Mouse (Mus musculus) brain, embryonic 14.5 days (tissue): ENCODE data around the gene Gprasp2. TPM values are rescaled to one million over a fixed set of nuclear protein-coding genes. Genes with fewer than 3 reads are reported as not detected.
"Not testable (repeated sequence)": the region's sequence is repeated elsewhere in the genome, so short reads cannot be mapped to it uniquely, and the experiment has no call there.

ENCODE experiments used
- DNase-seq: peaks from one replicate; pipeline ENCODE4 v3.0.0-alpha.2; 2011; ENCODE audit warnings: low read depth
- CTCF ChIP-seq: fragments of 200-500 bp; IDR thresholded peaks from 2 replicates; pipeline ENCODE4 v1.5.1; 2012; ENCODE audit warnings: inconsistent platforms, mild to moderate bottlenecking, moderate library complexity, borderline replicate concordance; ENCODE audit not compliant: insufficient read depth, insufficient read length; ENCODE audit errors: extremely low read depth
- POLR2A ChIP-seq: fragments of 200-500 bp; IDR thresholded peaks from 2 replicates; pipeline ENCODE4 v1.6.1; 2012; ENCODE audit warnings: mild to moderate bottlenecking, inconsistent platforms, borderline replicate concordance; ENCODE audit not compliant: poor library complexity, insufficient read depth, insufficient read length, severe bottlenecking; ENCODE audit errors: extremely low read depth
- polyA plus RNA-seq: library from polyadenylated mRNA; depleted of rRNA; stranded (reverse); fragments of >200 nt; gene quantifications from 2 replicates; pipeline ENCODE4 v1.2.3, GENCODE M21; 2012; rRNA removed

Gene Gprasp2
- polyA plus RNA-seq, result 133 and 134 TPM in 2 replicates

GRCm38 (mm10) chrX:135838521-135839360 is at the start of gene Gprasp2:
Gprasp2 (plus strand) TSS chrX:135839034.
- DNase-seq, result peak; percentile 83

DNA sequence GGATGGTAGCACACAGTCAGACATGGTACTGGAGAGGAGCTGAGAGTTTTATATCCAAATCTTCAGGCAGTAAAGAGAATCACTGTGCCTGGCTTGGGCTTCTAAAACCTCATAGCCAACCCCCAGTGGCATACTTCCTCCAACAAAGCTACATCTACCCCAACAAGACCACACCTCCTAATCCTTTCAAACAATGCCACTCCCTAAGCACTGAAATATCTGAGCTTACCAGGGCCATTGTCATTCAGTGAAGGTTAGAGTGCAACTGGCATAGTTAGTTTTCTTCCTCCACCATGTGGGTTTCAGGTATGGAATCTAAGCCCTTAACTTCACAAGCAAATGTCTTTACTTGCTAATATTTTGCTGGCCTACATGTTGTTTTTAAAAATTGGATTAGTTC is 47.3 kb upstream of the Gprasp2 start:
- no peak for TF ChIP-seq POLR2A
- TF ChIP-seq CTCF, result no peak
- DNase-seq, result no peak

DNA sequence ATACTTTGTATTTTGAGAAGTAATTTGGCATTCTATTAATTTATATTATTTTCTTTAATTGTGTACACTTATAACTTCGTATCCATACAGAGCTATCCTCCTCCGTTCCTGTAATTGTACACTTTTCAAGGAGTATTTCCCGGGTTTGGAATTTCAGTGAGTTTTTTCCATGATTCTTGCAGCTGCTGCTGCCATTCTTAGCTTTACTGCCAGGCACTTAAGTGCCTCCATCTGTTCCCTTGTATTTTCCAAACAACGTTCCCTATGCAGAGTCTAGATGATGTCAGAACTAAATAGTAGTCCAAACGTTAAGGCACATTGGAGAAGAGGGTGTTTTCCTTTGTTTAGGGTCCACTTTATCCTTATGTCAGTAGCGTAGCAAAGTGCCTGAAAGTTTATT is 46.5 kb upstream of the Gprasp2 start:
- peak; percentile 46 for DNase-seq
- no peak for TF ChIP-seq POLR2A

GRCm38 (mm10) chrX:135795591-135796304 is 43.1 kb upstream of the Gprasp2 start:
- DNase-seq, result peak; percentile 94
- 0 out of 2 replicates have a peak, but pooled peaks have one; percentile 9 for TF ChIP-seq POLR2A

- DNase-seq, result peak; percentile 19
Measured at GRCm38 (mm10) chrX:135796305-135797211, 42.3 kb upstream of the Gprasp2 start.

DNA sequence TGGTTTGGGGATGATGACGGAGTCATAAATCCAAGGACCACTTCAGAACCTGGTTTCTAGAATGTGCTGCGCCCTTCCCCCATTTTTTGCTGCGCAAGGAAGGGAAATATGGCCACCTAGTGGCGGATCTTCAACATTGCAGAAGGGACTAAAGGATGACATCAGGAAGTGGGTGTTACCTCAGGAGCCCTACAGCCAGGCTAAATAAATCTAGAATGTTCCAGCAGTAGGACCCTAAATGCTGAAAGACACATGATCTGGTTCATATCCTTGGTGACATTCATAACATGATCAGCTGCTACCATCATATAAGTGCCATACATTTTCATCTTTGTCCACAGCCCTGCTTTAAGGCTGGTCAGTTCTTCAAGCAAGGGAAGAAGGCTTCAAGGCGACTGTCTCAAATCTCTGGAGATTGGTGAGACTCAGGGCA is 41.6 kb upstream of the Gprasp2 start, which contains the start of gene Bhlhb9:
Bhlhb9 (plus strand) TSS at position 383 of the 433 bp plus-strand sequence.
- peak; percentile 86 for DNase-seq
- peak; percentile 46; the same call in 1 of the 2 replicates for TF ChIP-seq CTCF

More at GRCm38 (mm10) chrX:135796305-135797211, 42.3 kb upstream of the Gprasp2 start:
- 0 out of 2 replicates have a peak, but pooled peaks have one; percentile 1 for TF ChIP-seq POLR2A

- no peak for TF ChIP-seq CTCF
- TF ChIP-seq POLR2A, result no peak
- no peak for DNase-seq
Measured at GRCm38 (mm10) chrX:135804149-135804548, 34.7 kb upstream of the Gprasp2 start.

DNA sequence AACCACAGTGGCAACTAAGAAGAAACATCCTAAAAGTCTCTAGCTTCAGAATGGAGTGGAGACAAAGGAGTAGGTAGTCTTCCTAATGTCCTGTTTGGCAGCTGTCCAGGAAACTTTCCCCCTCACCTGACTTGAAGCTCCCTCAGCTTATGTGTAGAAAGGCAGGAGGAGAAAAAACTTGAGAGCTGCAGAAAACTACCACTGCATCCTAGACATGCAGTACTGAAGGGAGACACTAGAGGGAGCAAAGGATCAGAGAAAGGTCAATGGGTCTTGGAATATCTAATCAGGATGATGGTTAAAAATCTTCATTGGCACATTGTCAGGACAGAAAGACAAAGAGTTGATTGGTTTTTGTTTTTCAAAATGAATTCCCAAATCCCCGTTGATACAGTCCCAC is 33.1 kb upstream of the Gprasp2 start:
- TF ChIP-seq POLR2A, result no peak
- TF ChIP-seq CTCF, result peak; percentile 54; the same call in 1 of the 2 replicates
- peak; percentile 59 for DNase-seq

DNA sequence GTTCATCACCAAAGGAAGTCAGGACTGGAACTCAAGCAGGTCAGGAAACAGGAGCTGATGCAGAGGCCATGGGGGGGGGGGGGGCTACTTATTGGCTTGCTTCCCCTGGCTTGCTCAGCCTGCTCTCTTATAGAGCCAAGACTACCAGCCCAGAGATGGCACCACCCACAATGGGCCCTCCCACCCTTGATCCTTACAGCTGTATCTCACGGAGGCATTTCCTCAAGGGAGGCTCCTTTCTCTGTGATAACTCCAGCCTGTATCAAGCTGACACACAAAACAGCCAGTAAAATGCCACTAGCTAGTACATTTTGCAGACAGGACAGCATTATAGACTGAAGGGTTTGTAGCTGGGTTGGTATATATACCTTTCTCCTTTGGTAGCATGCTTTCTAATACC is 2.9 kb upstream of the Gprasp2 start:
- not testable (repeated sequence) for DNase-seq

DNA sequence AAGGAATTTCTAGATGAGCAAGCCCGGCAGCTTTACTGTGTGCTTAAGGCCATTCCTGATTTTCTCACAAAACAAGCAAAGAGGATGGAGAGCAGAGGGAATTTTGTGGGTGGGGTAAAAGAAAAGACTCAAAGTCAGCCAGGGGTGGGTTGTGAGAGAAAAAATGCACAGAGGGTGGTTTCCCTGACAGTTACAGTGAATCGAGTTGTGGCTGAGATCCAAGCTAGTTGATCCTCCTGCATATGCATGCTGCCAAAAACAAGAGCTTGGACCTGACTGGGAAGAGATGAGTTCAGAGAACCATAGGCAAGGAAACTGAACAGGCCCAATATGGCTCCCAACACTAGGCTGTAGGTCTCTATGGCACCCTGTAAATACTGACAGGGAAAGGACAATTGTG is 938 bp upstream of the Gprasp2 start:
- TF ChIP-seq POLR2A (no peak), CTCF (no peak)
- DNase-seq, result peak; percentile 12

DNA sequence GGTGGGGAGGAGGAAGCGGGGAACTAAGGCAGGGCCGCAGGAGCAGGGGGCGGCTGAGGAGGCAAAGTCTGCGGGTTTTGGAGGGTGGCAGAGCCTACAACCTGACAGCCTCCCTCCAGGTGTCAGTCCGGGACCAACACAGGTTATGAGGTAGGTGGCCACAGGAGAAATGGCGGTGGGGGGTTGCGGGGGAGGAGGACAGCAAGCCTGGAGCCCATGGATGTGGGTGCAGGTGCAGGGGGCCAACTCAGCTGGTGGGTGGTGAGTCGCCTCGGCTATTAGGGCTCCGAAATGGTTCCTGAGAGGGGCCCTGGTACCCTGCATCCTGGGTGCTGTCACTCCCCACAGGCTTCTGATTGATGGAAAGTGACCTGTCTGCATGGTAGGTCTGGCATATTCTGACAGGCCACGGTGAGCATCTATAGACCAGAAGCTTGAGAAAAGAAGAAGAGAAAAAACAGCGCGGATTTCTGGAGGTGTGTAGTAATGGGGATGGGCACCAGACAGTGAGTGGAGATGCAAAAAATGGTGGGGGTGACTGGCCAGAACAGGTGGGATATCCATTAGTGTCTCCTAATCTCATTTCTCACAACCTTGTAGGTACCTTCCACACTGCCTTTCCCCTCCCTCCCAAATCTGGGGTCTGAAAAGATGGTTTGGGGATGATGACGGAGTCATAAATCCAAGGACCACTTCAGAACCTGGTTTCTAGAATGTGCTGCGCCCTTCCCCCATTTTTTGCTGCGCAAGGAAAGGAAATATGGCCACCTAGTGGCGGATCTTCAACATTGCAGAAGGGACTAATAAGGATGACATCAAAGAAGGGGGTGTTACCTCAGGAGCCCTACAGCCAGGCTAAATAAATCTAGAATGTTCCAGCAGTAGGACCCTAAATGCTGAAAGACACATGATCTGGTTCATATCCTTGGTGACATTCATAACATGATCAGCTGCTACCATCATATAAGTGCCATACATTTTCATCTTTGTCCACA is 860 bp downstream of the Gprasp2 start:
- DNase-seq, result peak; percentile 81
- peak; percentile 39; the same call in 1 of the 2 replicates for TF ChIP-seq CTCF

- not testable (repeated sequence) for DNase-seq
Measured at GRCm38 (mm10) chrX:135866806-135867205, 28.0 kb downstream of the Gprasp2 start.
